Mouse (Mus musculus) ZHBTc4 (cell line): ENCODE data around the gene Nebl.

Source experiments
- DNase-seq: peaks from one replicate; pipeline ENCODE4 v3.0.0-alpha.2; 2011; ENCODE audit warnings: low read depth, low spot score

The Nebl gene

GRCm38 (mm10) chr2:17524205-17524978, 206.9 kb downstream of the Nebl start:
- no peak for DNase-seq

DNA sequence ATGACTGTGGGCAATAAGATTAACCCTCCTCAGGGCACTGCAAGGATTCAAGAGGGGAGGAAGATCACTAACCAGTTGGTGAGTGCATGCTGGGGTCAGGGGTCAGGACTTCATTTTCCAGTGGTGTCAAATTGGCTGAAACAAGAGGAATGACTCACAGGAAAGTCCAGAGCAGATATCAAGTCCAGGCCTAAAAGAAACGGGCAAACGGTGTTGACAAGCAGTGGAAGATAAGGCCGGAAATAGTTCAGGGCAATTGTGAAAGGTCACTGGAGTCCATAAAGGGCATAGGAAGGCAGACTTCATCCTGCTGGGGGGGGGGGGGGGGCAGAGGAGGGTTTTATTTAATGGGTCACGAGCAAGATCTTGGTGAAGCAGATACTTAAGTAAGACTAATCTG, 207.5 kb downstream of the Nebl start:
- no peak for DNase-seq

- DNase-seq, result no peak
Measured at GRCm38 (mm10) chr2:17515686-17516085, 215.6 kb downstream of the Nebl start.

DNA sequence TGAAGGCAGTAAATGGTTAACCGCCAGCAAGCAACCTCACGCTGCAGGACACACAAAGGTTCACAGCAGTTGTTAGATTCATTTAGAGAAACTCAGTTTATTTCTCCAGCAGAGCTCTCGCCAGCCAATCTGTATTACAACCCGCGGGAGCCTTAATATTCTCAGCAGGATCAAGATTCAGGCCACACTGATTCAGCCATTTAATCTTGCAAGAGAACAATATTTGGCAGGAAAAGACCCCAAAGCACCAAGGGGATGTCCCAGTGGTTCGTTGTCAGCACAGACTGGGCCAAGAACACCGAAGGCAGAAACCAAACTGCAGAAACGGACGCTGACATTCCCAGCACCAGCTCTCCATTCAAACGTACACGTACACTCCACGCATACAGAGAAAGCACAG, 216.5 kb downstream of the Nebl start:
- no peak for DNase-seq

DNA sequence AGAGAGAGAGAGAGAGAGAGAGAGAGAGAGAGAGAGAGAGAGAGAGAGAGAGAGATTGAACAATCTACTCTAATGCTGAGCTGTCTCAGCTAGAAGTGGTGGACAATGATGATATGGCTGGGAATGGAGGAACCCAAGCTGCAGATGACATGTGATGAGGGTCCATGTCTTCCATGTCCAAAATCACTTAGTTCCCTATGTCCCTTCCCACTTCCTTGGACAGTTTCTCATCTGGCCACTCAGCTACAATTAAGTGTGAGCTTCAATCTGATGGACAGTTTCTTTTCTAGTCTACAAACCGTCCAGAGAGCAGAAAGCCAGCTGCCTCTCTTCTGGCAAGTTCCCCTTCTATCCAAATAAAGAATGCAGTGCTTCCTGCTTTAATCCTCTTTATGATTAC, 221.3 kb downstream of the Nebl start:
- DNase-seq, result no peak

DNA sequence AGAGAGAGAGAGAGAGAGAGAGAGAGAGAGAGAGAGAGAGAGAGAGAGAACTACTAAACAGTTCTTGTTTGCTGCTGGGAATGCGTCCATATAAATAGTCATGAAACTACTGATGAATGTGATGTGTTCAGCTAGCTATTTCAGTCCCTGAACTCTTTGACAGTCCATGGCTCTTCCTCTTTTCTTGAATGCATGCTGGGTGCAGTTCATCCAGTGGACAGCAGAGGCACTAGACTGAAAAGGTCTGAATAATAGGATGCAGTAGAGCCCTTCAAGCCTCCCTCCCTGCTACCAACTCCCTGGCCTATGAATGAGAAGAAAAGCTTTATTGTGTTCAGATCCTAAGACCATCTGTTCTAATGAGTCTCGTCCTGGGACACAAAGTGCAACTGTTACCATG, 223.9 kb downstream of the Nebl start:
- DNase-seq, result peak; percentile 21

DNA sequence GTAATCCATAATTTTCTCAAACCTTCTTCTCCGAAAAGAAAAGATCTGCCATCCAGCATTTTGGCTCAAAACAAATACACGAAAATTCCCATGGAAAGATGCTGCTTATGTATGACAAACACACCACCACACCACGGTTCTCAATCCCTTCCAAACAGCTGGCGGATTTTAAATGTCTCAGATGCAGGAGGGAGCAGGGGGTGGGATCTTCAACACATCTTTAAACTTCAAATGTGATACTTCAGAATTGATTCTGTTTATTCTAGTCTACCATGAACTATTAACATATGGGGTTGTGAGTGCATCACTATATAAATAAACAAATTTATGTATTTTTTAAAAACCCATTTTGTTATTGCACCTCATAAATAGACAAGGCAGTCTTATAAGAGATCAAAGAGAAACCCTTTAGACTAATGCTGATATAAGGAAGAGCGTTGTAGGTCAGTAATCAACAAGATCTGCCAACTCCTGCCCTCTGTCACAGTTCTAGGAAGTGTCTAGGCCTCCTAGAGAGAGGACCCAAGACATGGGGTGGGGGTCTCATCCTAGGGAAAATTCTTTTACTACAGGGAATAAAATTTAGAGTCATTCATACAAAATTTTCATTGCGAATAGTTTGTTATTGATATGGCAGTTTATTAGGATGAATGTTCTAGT, 227.0 kb downstream of the Nebl start:
- DNase-seq, result no peak

- DNase-seq, result no peak
Measured at GRCm38 (mm10) chr2:17501075-17501474, 230.2 kb downstream of the Nebl start.

- DNase-seq, result no peak
Measured at GRCm38 (mm10) chr2:17465517-17466174, 265.6 kb downstream of the Nebl start.

GRCm38 (mm10) chr2:17460434-17460833, 270.8 kb downstream of the Nebl start:
- DNase-seq, result no peak

DNA sequence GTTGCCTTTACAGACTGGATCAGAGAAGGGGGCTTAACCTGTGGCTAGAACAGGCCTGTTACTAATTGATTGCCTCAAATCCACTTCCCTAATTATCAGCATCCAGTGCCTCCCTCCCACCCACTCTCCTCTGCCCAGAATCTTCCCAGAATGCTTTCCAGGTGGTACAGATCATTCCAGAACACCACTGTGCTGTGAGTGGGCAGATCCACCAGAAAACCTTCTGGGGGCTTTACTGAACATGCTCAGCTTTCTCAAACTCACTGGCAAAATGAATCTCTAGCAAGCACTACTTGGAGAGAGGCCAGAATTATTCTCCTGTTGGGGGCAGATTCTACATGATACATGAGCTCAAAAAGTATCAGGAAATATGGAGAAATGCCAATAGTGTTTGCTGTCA, 277.6 kb downstream of the Nebl start:
- no peak for DNase-seq

GRCm38 (mm10) chr2:17448341-17448740, 282.9 kb downstream of the Nebl start:
- DNase-seq, result no peak

- DNase-seq, result no peak
Measured at GRCm38 (mm10) chr2:17443581-17443980, 287.7 kb downstream of the Nebl start.

DNA sequence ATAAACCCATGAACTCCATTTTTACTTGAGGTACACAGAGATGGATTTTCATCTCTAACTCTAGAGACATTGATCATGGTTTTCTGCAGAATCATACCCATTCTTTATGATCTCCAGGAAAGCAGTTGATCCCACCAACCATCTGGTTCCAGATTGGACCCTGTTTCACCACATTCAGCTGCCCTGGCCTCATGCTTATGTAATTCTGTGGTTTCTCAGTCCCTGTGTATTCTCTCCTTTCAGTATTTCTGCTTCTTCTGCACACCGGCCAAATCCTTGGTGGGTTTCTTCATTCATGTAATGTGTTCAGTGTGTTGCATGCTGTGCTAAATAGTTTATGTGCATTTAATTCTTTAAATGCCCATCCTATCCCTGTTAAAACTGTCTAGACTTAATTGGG, 292.9 kb downstream of the Nebl start:
- DNase-seq, result no peak

- DNase-seq, result no peak
Measured at GRCm38 (mm10) chr2:17436739-17437440, 294.4 kb downstream of the Nebl start.

GRCm38 (mm10) chr2:17435217-17435616, 296.0 kb downstream of the Nebl start:
- no peak for DNase-seq

- DNase-seq, result no peak
Measured at GRCm38 (mm10) chr2:17429028-17429427, 302.2 kb downstream of the Nebl start.

DNA sequence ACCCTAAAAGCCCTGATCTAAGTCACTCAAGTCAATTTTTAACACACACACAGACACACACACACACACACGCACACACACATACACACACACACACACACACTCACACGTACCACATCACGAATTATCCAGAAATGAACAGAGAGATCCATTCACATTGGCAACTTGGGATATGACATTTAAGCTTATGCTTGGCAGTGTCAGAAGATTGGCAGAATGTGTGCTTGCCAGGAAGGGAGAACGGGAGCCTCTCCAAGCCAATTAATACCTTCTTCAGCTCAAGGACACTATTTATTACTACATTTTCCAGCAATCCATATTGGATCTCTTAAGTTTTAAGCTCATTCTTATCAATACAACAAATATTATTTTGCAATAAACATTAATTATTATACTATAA, 303.1 kb downstream of the Nebl start:
- DNase-seq, result no peak

DNA sequence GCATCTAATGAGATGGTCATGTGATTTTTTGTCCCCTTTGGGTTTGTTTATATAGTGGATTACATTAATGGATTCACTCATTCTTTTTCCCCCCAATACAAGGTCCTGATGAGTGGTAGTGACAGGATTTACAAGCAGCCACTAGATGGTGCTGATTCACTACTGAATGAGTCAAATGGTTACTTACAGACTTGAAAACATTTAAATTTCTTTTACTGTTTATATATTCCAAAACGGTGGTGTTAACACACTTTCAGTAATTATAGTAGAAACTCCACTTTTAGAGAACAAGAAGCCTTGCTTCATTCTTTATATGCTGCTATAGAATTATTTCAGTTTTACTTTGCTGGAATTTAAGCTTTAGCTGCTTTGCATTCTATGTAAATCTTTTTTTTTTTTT, 308.3 kb downstream of the Nebl start:
- DNase-seq, result peak; percentile 56

GRCm38 (mm10) chr2:17415347-17415746, 315.9 kb downstream of the Nebl start:
- no peak for DNase-seq

DNA sequence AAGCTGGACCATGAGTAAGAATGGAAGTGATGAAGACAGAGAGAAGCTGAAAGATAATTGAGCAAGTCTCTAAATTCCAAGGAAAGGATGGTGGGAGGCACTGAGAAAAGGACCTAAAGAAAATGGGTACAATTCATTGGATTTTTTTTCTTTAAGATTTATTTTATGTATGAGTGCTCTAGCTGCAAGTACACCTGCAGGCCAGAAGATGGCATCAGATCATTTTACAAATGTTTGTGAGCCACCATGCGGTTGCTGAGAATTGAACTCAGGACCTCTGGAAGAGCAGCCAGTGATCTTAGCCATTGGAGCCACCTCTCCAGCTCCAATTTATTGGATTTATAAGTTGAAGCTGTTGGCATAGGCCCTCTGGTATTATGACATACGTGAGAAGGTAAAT, 316.9 kb downstream of the Nebl start:
- DNase-seq, result peak; percentile 28
